Mouse (Mus musculus) CH12.LX (cell line): ENCODE data around the gene Vmn1r21. TPM values are rescaled to one million over a fixed set of nuclear protein-coding genes. Genes with fewer than 3 reads are reported as not detected.
"Not testable (repeated sequence)": the region's sequence is repeated elsewhere in the genome, so short reads cannot be mapped to it uniquely, and the experiment has no call there.

ENCODE experiments used
- DNase-seq: peaks from one replicate; pipeline ENCODE4 v3.0.0-alpha.2; 2013; ENCODE audit errors: extremely low read depth
- H3K27ac ChIP-seq: 2 replicates; pipeline ENCODE4 v1.5.1; 2012; ENCODE audit warnings: low read depth, mild to moderate bottlenecking, control low read depth, moderate library complexity; ENCODE audit not compliant: insufficient read depth
- H3K27me3 ChIP-seq: replicated peaks from 2 replicates; pipeline ENCODE3; 2012; ENCODE audit warnings: inconsistent platforms
- H3K36me3 ChIP-seq, 2 experiments: replicated peaks in 1 of 2; 2 replicates each; pipeline versions ENCODE3 to v1.6.1; 2012; ENCODE audit warnings: inconsistent platforms in 1 of 2, low read length in 1 of 2, mild to moderate bottlenecking in 1 of 2, mixed read lengths in 1 of 2, moderate library complexity in 1 of 2; ENCODE audit not compliant: control insufficient read depth in 1 of 2, insufficient read depth in 1 of 2
- H3K4me1 ChIP-seq, 2 experiments: 2 replicates each; pipeline ENCODE4 v1.6.1; 2012; ENCODE audit warnings: inconsistent platforms in 1 of 2, moderate library complexity in 1 of 2; ENCODE audit not compliant: insufficient read depth in 2 of 2, control insufficient read depth in 1 of 2
- H3K4me2 ChIP-seq: 2 replicates; pipeline ENCODE4 v1.6.1; 2012; ENCODE audit warnings: low read depth, mild to moderate bottlenecking, control low read depth; ENCODE audit not compliant: poor library complexity, insufficient read depth, severe bottlenecking
- H3K4me3 ChIP-seq, 3 experiments: fragments of 150-350 bp in 1 of 3; sonication (generic) in 1 of 3; replicated peaks in 1 of 3; 2 replicates each; pipeline versions ENCODE3 to v1.5.1; 2011 to 2012; ENCODE audit warnings: low read depth in 2 of 3, low read length in 2 of 3, mild to moderate bottlenecking in 2 of 3, moderate library complexity in 2 of 3, control low read depth in 1 of 3, improper control_type of control experiment in 1 of 3, inconsistent platforms in 1 of 3, mixed read lengths in 1 of 3; ENCODE audit not compliant: poor library complexity in 1 of 3
- H3K79me2 ChIP-seq: replicated peaks from 2 replicates; pipeline ENCODE4 v1.6.1; 2012; ENCODE audit warnings: mild to moderate bottlenecking, moderate library complexity; ENCODE audit not compliant: control insufficient read depth, poor library complexity, insufficient read depth, severe bottlenecking; ENCODE audit errors: extremely low read depth
- H3K9ac ChIP-seq: 2 replicates; pipeline ENCODE4 v1.6.1; 2012; ENCODE audit warnings: low read depth, mild to moderate bottlenecking, control low read depth, moderate library complexity; ENCODE audit not compliant: insufficient read depth
- H3K9me3 ChIP-seq: replicated peaks from 2 replicates; pipeline ENCODE3; 2012; ENCODE audit warnings: low read length, inconsistent platforms, mixed read lengths
- BHLHE40 ChIP-seq: IDR thresholded peaks from 2 replicates; pipeline ENCODE4 v1.6.1; 2011; ENCODE audit warnings: mild to moderate bottlenecking, low read depth, low read length, improper control_type of control experiment
- CHD2 ChIP-seq: IDR thresholded peaks from 2 replicates; pipeline ENCODE4 v1.6.1; 2011; ENCODE audit warnings: low read length, improper control_type of control experiment
- CTCF ChIP-seq, 2 experiments: IDR thresholded peaks in 1 of 2; conservative IDR thresholded peaks in 1 of 2; 2 replicates each; pipeline ENCODE4 v1.5.1; 2011 to 2012; ENCODE audit warnings: low read depth in 2 of 2, low read length in 2 of 2, improper control_type of control experiment in 1 of 2, inconsistent platforms in 1 of 2, mild to moderate bottlenecking in 1 of 2, moderate library complexity in 1 of 2
- ELF1 ChIP-seq: IDR thresholded peaks from 2 replicates; pipeline ENCODE4 v1.6.1; 2014; ENCODE audit warnings: low read depth, mild to moderate bottlenecking, inconsistent platforms, low read length, improper control_type of control experiment
- ETS1 ChIP-seq: conservative IDR thresholded peaks from 2 replicates; pipeline ENCODE4 v1.6.1; 2012; ENCODE audit warnings: low read depth, mild to moderate bottlenecking, inconsistent platforms, low read length, improper control_type of control experiment, moderate library complexity
- IRF4 ChIP-seq: IDR thresholded peaks from 2 replicates; pipeline ENCODE4 v1.6.1; 2014; ENCODE audit warnings: low read depth, mild to moderate bottlenecking, inconsistent platforms, low read length, improper control_type of control experiment
- JUND ChIP-seq: conservative IDR thresholded peaks from 2 replicates; pipeline ENCODE4 v1.6.1; 2011; ENCODE audit warnings: low read depth, low read length, improper control_type of control experiment
- MAFK ChIP-seq: IDR thresholded peaks from 2 replicates; pipeline ENCODE4 v1.6.1; 2011; ENCODE audit warnings: low read length, improper control_type of control experiment; ENCODE audit not compliant: insufficient replicate concordance
- MAX ChIP-seq: IDR thresholded peaks from 2 replicates; pipeline ENCODE4 v1.6.1; 2011; ENCODE audit warnings: low read length, improper control_type of control experiment
- MEF2A ChIP-seq: IDR thresholded peaks from 2 replicates; pipeline ENCODE4 v1.6.1; 2014; ENCODE audit warnings: low read depth, mild to moderate bottlenecking, inconsistent platforms, low read length, improper control_type of control experiment, borderline replicate concordance
- MXI1 ChIP-seq: IDR thresholded peaks from 2 replicates; pipeline ENCODE4 v1.6.1; 2011; ENCODE audit warnings: mild to moderate bottlenecking, low read depth, low read length, improper control_type of control experiment
- NELFE ChIP-seq: IDR thresholded peaks from 2 replicates; pipeline ENCODE4 v1.6.1; 2011; ENCODE audit warnings: low read depth, low read length, improper control_type of control experiment
- NRF1 ChIP-seq: IDR thresholded peaks from 2 replicates; pipeline ENCODE4 v1.6.1; 2014; ENCODE audit warnings: low read depth, mild to moderate bottlenecking, inconsistent platforms, low read length, improper control_type of control experiment, moderate library complexity
- POLR2A ChIP-seq: IDR thresholded peaks from 2 replicates; pipeline ENCODE4 v1.6.1; 2011; ENCODE audit warnings: low read depth, mild to moderate bottlenecking, improper control_type of control experiment, low read length
- POLR2AphosphoS2 ChIP-seq: IDR thresholded peaks from 2 replicates; pipeline ENCODE4 v1.6.1; 2011; ENCODE audit warnings: low read depth, low read length, improper control_type of control experiment
- RAD21 ChIP-seq: IDR thresholded peaks from 2 replicates; pipeline ENCODE4 v1.6.1; 2011; ENCODE audit warnings: low read depth, mild to moderate bottlenecking, low read length, improper control_type of control experiment, moderate library complexity
- SMC3 ChIP-seq: IDR thresholded peaks from 2 replicates; pipeline ENCODE4 v1.6.1; 2011; ENCODE audit warnings: low read depth, low read length, improper control_type of control experiment
- TCF12 ChIP-seq: IDR thresholded peaks from 2 replicates; pipeline ENCODE4 v1.6.1; 2014; ENCODE audit warnings: low read depth, mild to moderate bottlenecking, inconsistent platforms, low read length, improper control_type of control experiment
- USF1 ChIP-seq: IDR thresholded peaks from 2 replicates; pipeline ENCODE4 v1.6.1; 2014; ENCODE audit warnings: low read depth, mild to moderate bottlenecking, inconsistent platforms, low read length, improper control_type of control experiment
- USF2 ChIP-seq: conservative IDR thresholded peaks from 2 replicates; pipeline ENCODE4 v1.6.1; 2011; ENCODE audit warnings: low read depth, low read length, improper control_type of control experiment
- ZC3H11A ChIP-seq: IDR thresholded peaks from 2 replicates; pipeline ENCODE4 v1.6.1; 2012; ENCODE audit warnings: low read depth, mild to moderate bottlenecking, inconsistent platforms, low read length, improper control_type of control experiment
- ZMIZ1 ChIP-seq: IDR thresholded peaks from 2 replicates; pipeline ENCODE4 v1.6.1; 2012; ENCODE audit warnings: low read depth, mild to moderate bottlenecking, inconsistent platforms, low read length, improper control_type of control experiment
- ZNF384 ChIP-seq: IDR thresholded peaks from 2 replicates; pipeline ENCODE4 v1.6.1; 2012; ENCODE audit warnings: low read depth, low read length, improper control_type of control experiment, inconsistent platforms
- dilution Hi-C: fragments of 300-500 bp; cut with MboI; formaldehyde crosslinking; loops from 2 replicates; pipeline ENCODE4 v1.14.3; 2020; ENCODE audit warnings: low sequenced_read_pairs; ENCODE audit not compliant: extremely low pct_unique_long_range_greater_than_20kb, extremely low pct_ligation_motif_present
- in situ Hi-C: fragments of 300-500 bp; cut with MboI; formaldehyde crosslinking; loops from 3 replicates; pipeline ENCODE4 v1.14.3; 2019; ENCODE audit warnings: low sequenced_read_pairs, low pct_ligation_motif_present, low pct_unique_long_range_greater_than_20kb, mixed read lengths
- polyA plus RNA-seq: library from polyadenylated mRNA; unstranded; fragments of >175 nt; gene quantifications from 2 replicates; pipeline ENCODE4 v1.2.1, GENCODE M21; 2012; ENCODE audit warnings: low read depth; ENCODE audit not compliant: insufficient read length
- total RNA-seq, 2 experiments: library from RNA; depleted of rRNA; stranded (reverse); fragments of 300-350 nt in 1 of 2; fragments of >200 nt in 1 of 2; gene quantifications; 2 replicates each; pipeline ENCODE4 v1.2.3; 2012 to 2014

The Vmn1r21 gene
- total RNA-seq (2012; rRNA removed), result not detected in 2 replicates
- not detected in 2 replicates for total RNA-seq (2014; rRNA removed)
- polyA plus RNA-seq, result not detected in 2 replicates

DNA sequence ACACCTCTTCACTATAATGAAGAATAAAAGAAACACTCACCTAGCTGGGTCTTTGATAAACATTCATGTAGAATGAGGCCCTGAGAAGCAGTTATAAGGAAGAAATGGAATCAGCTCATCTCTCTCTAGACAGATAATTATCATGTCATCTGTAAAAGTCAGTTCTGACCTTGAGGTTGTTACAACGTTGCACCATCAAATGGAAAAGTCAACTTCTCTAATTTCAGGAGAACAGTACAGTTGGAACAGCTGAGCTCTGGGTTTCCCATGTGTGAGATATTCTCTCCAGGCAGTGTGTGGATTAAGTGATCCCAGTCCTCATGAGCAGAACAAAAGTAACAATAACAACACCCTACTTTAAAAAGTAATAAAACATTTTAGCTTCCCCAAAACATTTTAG, at the start of gene Vmn1r21:
Gene Vmn1r21 (minus strand): TSS at position 58 of the 400 bp plus-strand sequence.
- no peak within 1 kb of the TSS for H3K27ac ChIP-seq
- H3K4me1 ChIP-seq, result no peaks in the 10 kb centered on the region
- H3K4me2 ChIP-seq, result no peak within 1 kb of the TSS
- no peak within 1 kb of the TSS for H3K4me3 ChIP-seq
- no peaks in the 10 kb centered on the region for H3K27me3 ChIP-seq
- no peak within 1 kb of the TSS for H3K9ac ChIP-seq
- DNase-seq, result no peak
- dilution Hi-C loops (no loop called here), in situ Hi-C loops (loop anchor here (25.0 kb wide), 1 partner anchor 288 kb away; no protein-coding TSS in a partner anchor)
- H3K9me3 ChIP-seq, result no peaks in the 10 kb centered on the region
- no peak for TF ChIP-seq MEF2A
- TF ChIP-seq USF1, result no peak
- TF ChIP-seq MAFK, result no peak
- TF ChIP-seq IRF4, result no peak
- no peak for TF ChIP-seq ZMIZ1
- no peak for TF ChIP-seq ETS1
- no peak for TF ChIP-seq CTCF (conservative IDR thresholded peaks at IDR 0.05 in 1 of 2, IDR thresholded peaks at IDR 0.05 in 1 of 2; ENCODE audit: low read depth in 2 of 2, low read length in 2 of 2)
- no peak for TF ChIP-seq ZC3H11A
- no peak for TF ChIP-seq POLR2A
- TF ChIP-seq MAX, result no peak
- no peak for TF ChIP-seq USF2
- TF ChIP-seq JUND, result no peak
- TF ChIP-seq RAD21, result no peak
- no peak for TF ChIP-seq POLR2AphosphoS2
- H3K79me2 ChIP-seq, result no peaks in the 10 kb centered on the region
- H3K36me3 ChIP-seq, result no peaks in the 10 kb centered on the region

DNA sequence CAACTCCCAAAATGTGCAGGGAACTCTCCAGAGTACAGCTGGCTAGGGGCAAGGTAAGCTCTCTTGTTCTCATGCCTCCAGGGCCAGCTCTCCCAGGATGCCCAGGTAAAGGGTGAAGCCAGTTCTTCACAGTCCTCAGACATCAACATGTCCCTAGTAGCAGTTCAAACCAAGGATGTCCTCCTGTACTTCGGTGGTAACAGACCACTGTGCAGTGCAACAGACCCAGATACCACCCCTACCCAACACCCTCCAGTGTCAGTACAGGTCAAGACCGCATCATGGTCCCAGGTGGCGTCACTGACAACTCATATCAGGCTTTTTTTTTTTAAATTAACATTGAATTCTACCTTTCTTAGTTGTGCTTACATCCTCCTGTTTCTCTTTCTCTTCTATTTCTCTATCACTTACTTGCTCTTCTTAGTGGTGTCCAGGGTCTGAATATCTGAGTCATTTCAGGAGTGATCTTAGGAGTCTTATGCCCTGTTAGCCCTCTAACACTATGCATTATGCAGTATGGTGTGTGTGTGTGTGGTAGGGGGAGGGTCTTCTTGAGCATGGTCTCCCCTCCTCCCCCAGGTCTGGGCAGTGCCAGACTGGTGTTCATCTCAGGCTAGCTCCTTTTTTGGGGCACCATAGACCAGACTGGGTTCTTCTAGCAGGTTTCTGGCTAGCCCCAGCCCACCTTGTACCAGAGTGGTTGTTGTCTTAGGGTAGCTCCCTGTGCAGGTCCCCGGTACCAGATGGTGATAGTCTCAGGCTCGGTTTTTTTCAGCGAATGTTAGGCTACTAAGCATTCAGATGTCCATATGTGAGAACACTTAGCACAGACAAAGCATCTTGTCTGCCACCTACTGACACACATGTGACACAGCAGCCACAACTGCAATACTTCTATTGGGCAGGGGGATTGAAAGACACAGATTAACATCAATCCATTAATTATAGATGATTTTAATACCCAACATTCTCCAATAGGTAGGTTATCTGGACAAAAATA, 9.2 kb upstream of the Vmn1r21 start:
- Histone ChIP-seq H3K9ac (no peak overlapping the region), H3K9me3 (no peaks in the 10 kb centered on the region), H3K27ac (no peak overlapping the region), H3K79me2 (no peaks in the 10 kb centered on the region), H3K4me1 (peaks cover 0 to 4% of the 10 kb centered on the region in 2 experiments; a peak in 2 of 4 replicates), H3K27me3 (no peaks in the 10 kb centered on the region), H3K36me3 (no peaks in the 10 kb centered on the region), H3K4me2 (peak overlapping the region; percentile 51; the same call in 1 of the 2 replicates), H3K4me3 (no peak overlapping the region)
- dilution Hi-C loops, result no loop called here
- in situ Hi-C loops, result loop anchor here (25.0 kb wide), 1 partner anchor 297 kb away; no protein-coding TSS in a partner anchor
- no peak for TF ChIP-seq MXI1
- TF ChIP-seq POLR2AphosphoS2, result no peak
- no peak for TF ChIP-seq ELF1
- TF ChIP-seq ETS1, result no peak
- peak; percentile 22; the same call in 1 of the 2 replicates for TF ChIP-seq TCF12
- no peak for TF ChIP-seq BHLHE40
- peak; percentile 66 for TF ChIP-seq ZNF384
- peak; percentile 74; the same call in 1 of the 2 replicates for TF ChIP-seq MAX
- TF ChIP-seq RAD21, result peak; percentile 88
- TF ChIP-seq CTCF (conservative IDR thresholded peaks at IDR 0.05 in 1 of 2, IDR thresholded peaks at IDR 0.05 in 1 of 2; ENCODE audit: low read depth in 2 of 2, low read length in 2 of 2), result peak; percentile 56 to 83
- peak; percentile 36; the same call in 1 of the 2 replicates for TF ChIP-seq JUND
- peak; percentile 17; the same call in 1 of the 2 replicates for TF ChIP-seq ZC3H11A
- TF ChIP-seq CHD2, result no peak
- TF ChIP-seq SMC3, result peak; percentile 77
- no peak for TF ChIP-seq NRF1
- no peak for TF ChIP-seq NELFE
- DNase-seq, result peak; percentile 55

DNA sequence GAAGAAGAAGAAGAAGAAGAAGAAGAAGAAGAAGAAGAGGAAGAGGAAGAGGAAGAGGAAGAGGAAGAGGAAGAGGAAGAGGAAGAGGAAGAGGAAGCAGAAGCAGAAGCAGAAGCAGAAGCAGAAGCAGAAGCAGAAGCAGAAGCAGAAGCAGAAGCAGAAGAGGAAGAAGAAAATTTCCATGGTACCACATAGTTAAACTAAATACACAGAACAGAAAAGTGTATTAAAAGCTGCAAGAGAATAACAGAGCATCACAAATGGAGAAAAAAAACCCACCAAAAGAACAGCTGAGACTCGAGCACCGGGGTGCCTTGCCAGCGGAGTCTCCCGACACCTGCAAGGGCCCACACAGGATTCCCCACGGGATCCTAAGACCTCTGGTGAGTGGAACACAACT, 1.0 kb upstream of the Vmn1r21 start:
- in situ Hi-C loops, result loop anchor here (25.0 kb wide), 1 partner anchor 289 kb away; no protein-coding TSS in a partner anchor
- H3K4me3 ChIP-seq, H3K4me1 ChIP-seq, H3K27ac ChIP-seq, dilution Hi-C loops, H3K9ac ChIP-seq, H3K27me3 ChIP-seq, DNase-seq, H3K9me3 ChIP-seq, H3K4me2 ChIP-seq, H3K36me3 ChIP-seq, H3K79me2 ChIP-seq: not testable (repeated sequence)
